Comparison of ENCODE assay signal across 25 mouse cellular contexts in genomic region chr4:13213831-13214230, GRCm38 (mm10).
"Had no signal": no experiment of that assay in that cellular context is flagged by ENCODE, and none has a peak within 500 bp of the region (broad histone marks: within the 10 kb centered on the region; RNA-seq: fewer than 3 reads in every experiment).

No protein-coding gene starts in this region.

- ATAC-seq: hindbrain, embryonic 16.5 days; inflammation-experienced regulatory T-cells, adult 6 months; intestine, embryonic 15.5 days; intestine, postnatal 0 days had no signal

- H3K9ac ChIP-seq: heart, embryonic 12.5 days; hindbrain, embryonic 12.5 days; hindbrain, embryonic 14.5 days; intestine, embryonic 15.5 days; limb, embryonic 13.5 days; limb, embryonic 15.5 days had no signal

- H3K27ac ChIP-seq: gastrocnemius, adult 2 months; heart, embryonic 10.5 days; hindbrain, embryonic 10.5 days; hindbrain, embryonic 12.5 days; hindbrain, embryonic 14.5 days; intestine, embryonic 15.5 days; limb, embryonic 13.5 days; limb, embryonic 15.5 days had no signal

- H3K4me2 ChIP-seq: heart, embryonic 12.5 days; hindbrain, embryonic 12.5 days; hindbrain, embryonic 14.5 days; intestine, embryonic 15.5 days; limb, embryonic 13.5 days; limb, embryonic 15.5 days had no signal

- H3K27me3 ChIP-seq: heart, embryonic 12.5 days; hindbrain, embryonic 12.5 days; intestine, embryonic 15.5 days; limb, embryonic 13.5 days; limb, embryonic 15.5 days had no signal

- H3K4me1 ChIP-seq: hindbrain, embryonic 10.5 days; hindbrain, embryonic 12.5 days; intestine, embryonic 15.5 days; limb, embryonic 13.5 days; limb, embryonic 15.5 days had no signal

- H3K4me3 ChIP-seq: gastrocnemius, adult 2 months; heart, embryonic 10.5 days; heart, embryonic 12.5 days; hindbrain, embryonic 10.5 days; hindbrain, embryonic 12.5 days; intestine, embryonic 15.5 days; limb, embryonic 13.5 days; limb, embryonic 15.5 days had no signal

- H3K9me3 ChIP-seq: heart, embryonic 10.5 days; heart, embryonic 12.5 days; hindbrain, embryonic 10.5 days; hindbrain, embryonic 12.5 days; intestine, embryonic 15.5 days; limb, embryonic 13.5 days; limb, embryonic 15.5 days had no signal

- DNase-seq: gastrocnemius, adult 2 months; gastrocnemius, postnatal 10 days; gastrocnemius, postnatal 25 days; heart, adult 18-20 months; heart, postnatal 14 days; heart, postnatal 4 days; kidney, adult 18-20 months; kidney, adult 8-10 months; kidney, postnatal 10 days; kidney, postnatal 25 days; kidney, postnatal 4 days; layer of hippocampus, adult 9-11 months; layer of hippocampus, postnatal 36 days; left cerebral cortex, postnatal 4 days had no signal

- H3K36me3 ChIP-seq: heart, embryonic 10.5 days; heart, embryonic 12.5 days; hindbrain, embryonic 10.5 days; hindbrain, embryonic 12.5 days; intestine, embryonic 15.5 days; limb, embryonic 13.5 days; limb, embryonic 15.5 days had no signal
